Mouse (Mus musculus): ENCODE data around the gene Frmd8. TPM values are rescaled to one million over a fixed set of nuclear protein-coding genes. Genes with fewer than 3 reads are reported as not detected.
A peak's percentile ranks its signal among the peaks of the same experiment; 100 is the strongest.

Gene Frmd8
- total RNA-seq, 1 experiment, result 35.7 TPM

DNA sequence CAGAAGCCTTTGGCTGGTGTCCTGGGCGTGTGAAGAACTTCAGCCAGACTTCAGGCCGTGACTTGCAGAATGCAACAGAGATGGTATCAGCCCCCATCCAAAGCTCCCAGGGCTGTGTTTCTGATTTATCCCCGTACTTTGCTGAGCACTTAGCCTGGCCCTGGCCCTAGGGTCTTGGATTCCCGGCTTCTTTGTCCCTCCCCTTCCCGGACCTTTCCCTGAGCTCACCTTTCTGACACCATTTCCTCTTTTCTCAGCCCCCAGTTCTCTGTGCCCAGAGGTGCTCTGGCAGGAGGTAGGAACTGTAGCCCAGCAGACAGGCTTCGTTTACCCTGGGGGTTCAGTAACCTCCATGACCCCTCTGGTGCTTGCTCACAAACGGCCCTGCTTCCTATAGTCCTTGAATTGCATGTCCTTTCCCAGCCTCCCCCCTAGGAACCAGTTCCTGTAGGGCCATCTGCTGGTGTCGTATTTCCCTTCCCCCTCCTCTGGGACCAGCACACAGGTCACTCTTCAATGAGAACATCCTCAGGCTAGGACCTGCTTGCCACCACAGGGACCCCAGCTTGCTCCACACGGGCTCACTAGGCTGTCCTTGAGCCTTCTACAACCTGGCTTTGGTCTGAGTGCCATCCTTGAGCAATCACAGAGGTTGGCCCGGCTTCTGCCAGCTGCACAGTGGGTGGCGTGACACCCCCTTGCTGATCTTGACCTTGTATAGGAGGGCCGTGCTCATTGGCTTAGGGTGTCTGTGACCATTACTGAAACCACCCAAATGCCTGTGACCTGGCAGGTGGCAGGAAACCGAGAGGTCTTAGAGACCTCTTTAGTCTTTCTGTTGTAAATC lies 26.0 kb downstream of the Frmd8 start:
- in situ Hi-C loops (cut with MboI; ENCODE audit: low sequenced_read_pairs in 2 of 2, unreplicated experiment in 2 of 2), result loop anchor here in 1 of 2 experiments (10.0 kb wide), 1 partner anchor 54 kb away; no protein-coding TSS in a partner anchor
- H3K9ac ChIP-seq (ENCODE audit: insufficient read depth, low read depth, low read length, poor library complexity, severe bottlenecking), result peak overlapping the region; percentile 85
- DNase-seq (ENCODE audit: low read depth, low spot score), result no peak
- peak overlapping the region; percentile 100 for H3K27ac ChIP-seq (ENCODE audit: insufficient read depth, low read depth, low read length, poor library complexity, severe bottlenecking)
- H3K4me1 ChIP-seq (ENCODE audit: control insufficient read depth in 2 of 2, insufficient read depth in 2 of 2, low read length in 2 of 2, poor library complexity in 1 of 2), result peaks cover 0 to 34% of the 10 kb centered on the region in 2 experiments; a peak in 2 of 4 replicates
- no peaks in the 10 kb centered on the region for H3K9me3 ChIP-seq (ENCODE audit: control insufficient read depth, insufficient read depth, low read depth, low read length)
- TF ChIP-seq ZNF384 (IDR thresholded peaks at IDR 0.05; ENCODE audit: low read depth, low read length), result no peak
- no peak for TF ChIP-seq ZC3H11A (IDR thresholded peaks at IDR 0.05; ENCODE audit: borderline replicate concordance, low read depth, low read length)
- TF ChIP-seq HCFC1 (IDR thresholded peaks at IDR 0.05; ENCODE audit: borderline replicate concordance, insufficient read depth, low read length), result no peak
- no peak for TF ChIP-seq CHD2 (IDR thresholded peaks at IDR 0.05; ENCODE audit: low read depth, low read length)
- TF ChIP-seq MAFK (IDR thresholded peaks at IDR 0.05; ENCODE audit: insufficient read depth, low read depth, low read length), result no peak
- peaks cover 17% of the 10 kb centered on the region; the same call in 1 of the 2 replicates for H3K36me3 ChIP-seq (ENCODE audit: control insufficient read depth, insufficient read depth, low read length, poor library complexity, severe bottlenecking)
- peak overlapping the region; percentile 23 to 62 for H3K4me3 ChIP-seq (ENCODE audit: insufficient read depth in 1 of 2, low read depth in 1 of 2, low read length in 2 of 2, poor library complexity in 1 of 2, severe bottlenecking in 1 of 2)

DNA sequence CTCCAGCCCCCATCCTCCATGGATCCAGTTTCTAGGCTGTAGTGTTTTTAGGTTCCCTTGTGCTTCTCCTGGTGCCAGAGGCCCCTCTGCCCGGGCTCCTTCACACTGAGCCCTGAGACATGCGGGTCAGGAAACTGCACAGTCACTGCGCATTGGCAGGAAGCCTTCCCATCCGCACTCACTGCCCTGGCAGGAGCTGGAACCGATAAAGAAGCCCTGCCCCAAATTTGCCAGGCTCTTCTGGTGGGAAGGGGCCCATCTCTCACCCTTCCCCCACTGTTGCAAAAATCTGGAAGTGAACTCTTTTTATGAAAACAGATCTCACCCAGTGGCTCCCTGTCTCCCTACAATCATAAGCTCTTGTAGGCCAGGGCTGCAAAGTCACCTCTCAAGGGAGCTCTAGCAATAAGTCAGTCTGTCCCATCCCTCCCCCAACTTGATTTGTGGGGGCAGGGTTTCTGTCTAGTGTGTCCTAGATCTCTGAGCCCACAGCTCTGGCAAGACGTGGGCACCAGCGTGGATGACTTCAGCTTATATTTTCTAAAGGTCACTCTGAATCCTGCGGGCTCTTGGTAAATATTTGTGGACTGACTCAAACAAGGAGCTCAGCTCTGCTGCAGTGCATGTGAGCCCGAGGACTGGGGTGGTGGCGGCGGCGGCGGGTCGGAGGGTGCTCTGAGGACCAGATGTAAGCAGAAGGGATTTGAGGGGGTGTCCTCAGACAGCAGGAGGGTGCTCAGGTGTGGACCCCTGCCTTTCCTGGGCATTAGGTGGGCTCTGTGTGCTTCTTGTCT lies 26.8 kb downstream of the Frmd8 start:
- Histone ChIP-seq H3K4me3 (ENCODE audit: insufficient read depth in 1 of 2, low read depth in 1 of 2, low read length in 2 of 2, poor library complexity in 1 of 2, severe bottlenecking in 1 of 2) (peak overlapping the region; percentile 23 to 62), H3K27ac (ENCODE audit: insufficient read depth, low read depth, low read length, poor library complexity, severe bottlenecking) (peak overlapping the region; percentile 100), H3K9me3 (ENCODE audit: control insufficient read depth, insufficient read depth, low read depth, low read length) (no peaks in the 10 kb centered on the region), H3K4me1 (ENCODE audit: control insufficient read depth in 2 of 2, insufficient read depth in 2 of 2, low read length in 2 of 2, poor library complexity in 1 of 2) (peaks cover 0 to 34% of the 10 kb centered on the region in 2 experiments; a peak in 2 of 4 replicates), H3K36me3 (ENCODE audit: control insufficient read depth, insufficient read depth, low read length, poor library complexity, severe bottlenecking) (peaks cover 23% of the 10 kb centered on the region; the same call in 1 of the 2 replicates), H3K9ac (ENCODE audit: insufficient read depth, low read depth, low read length, poor library complexity, severe bottlenecking) (peak overlapping the region; percentile 85)
- no peak for DNase-seq (ENCODE audit: low read depth, low spot score)
- TF ChIP-seq ZNF384 (IDR thresholded peaks at IDR 0.05; ENCODE audit: low read depth, low read length), result no peak
- peak; percentile 72 for TF ChIP-seq MAFK (IDR thresholded peaks at IDR 0.05; ENCODE audit: insufficient read depth, low read depth, low read length)
- in situ Hi-C loops (cut with MboI; ENCODE audit: low sequenced_read_pairs in 2 of 2, unreplicated experiment in 2 of 2), result loop anchor here in 1 of 2 experiments (10.0 kb wide), 1 partner anchor 53 kb away; no protein-coding TSS in a partner anchor

DNA sequence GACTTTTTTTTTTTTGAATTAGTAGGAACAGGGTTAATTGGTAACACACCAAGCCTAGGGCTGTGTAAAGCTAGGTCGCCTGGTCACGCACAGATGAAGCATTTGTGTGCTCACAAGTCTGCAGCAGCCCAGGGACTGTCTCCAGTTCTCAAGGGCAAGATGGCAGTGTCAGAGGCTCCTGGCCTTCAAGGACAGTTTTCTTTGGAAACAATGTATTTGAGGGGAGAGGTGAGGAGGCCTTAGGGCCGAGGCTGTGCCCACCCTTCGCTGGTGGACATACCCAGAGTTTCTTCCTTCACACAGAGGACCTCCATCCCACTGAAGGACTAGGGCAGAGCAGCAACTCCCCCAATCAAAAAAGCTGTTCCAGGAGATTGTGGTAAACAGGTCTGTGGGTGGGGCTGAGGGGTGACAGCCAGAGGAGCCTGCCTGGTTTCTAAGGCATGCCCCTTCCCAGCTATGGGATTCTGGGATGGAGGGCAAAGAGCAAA lies 27.7 kb downstream of the Frmd8 start:
- Histone ChIP-seq H3K36me3 (ENCODE audit: control insufficient read depth, insufficient read depth, low read length, poor library complexity, severe bottlenecking) (peaks cover 15% of the 10 kb centered on the region; the same call in 1 of the 2 replicates), H3K4me3 (ENCODE audit: insufficient read depth in 1 of 2, low read depth in 1 of 2, low read length in 2 of 2, poor library complexity in 1 of 2, severe bottlenecking in 1 of 2) (peak overlapping the region; percentile 2 to 11; a peak in 1 of 4 replicates), H3K9me3 (ENCODE audit: control insufficient read depth, insufficient read depth, low read depth, low read length) (no peaks in the 10 kb centered on the region), H3K9ac (ENCODE audit: insufficient read depth, low read depth, low read length, poor library complexity, severe bottlenecking) (peak overlapping the region; percentile 85), H3K4me1 (ENCODE audit: control insufficient read depth in 2 of 2, insufficient read depth in 2 of 2, low read length in 2 of 2, poor library complexity in 1 of 2) (peaks cover 0 to 32% of the 10 kb centered on the region in 2 experiments; a peak in 2 of 4 replicates), H3K27ac (ENCODE audit: insufficient read depth, low read depth, low read length, poor library complexity, severe bottlenecking) (peak overlapping the region; percentile 100)
- TF ChIP-seq ZNF384 (IDR thresholded peaks at IDR 0.05; ENCODE audit: low read depth, low read length) (no peak), ZC3H11A (IDR thresholded peaks at IDR 0.05; ENCODE audit: borderline replicate concordance, low read depth, low read length) (no peak), MAFK (IDR thresholded peaks at IDR 0.05; ENCODE audit: insufficient read depth, low read depth, low read length) (no peak), HCFC1 (IDR thresholded peaks at IDR 0.05; ENCODE audit: borderline replicate concordance, insufficient read depth, low read length) (no peak), CHD2 (IDR thresholded peaks at IDR 0.05; ENCODE audit: low read depth, low read length) (no peak)
- in situ Hi-C loops (cut with MboI; ENCODE audit: low sequenced_read_pairs in 2 of 2, unreplicated experiment in 2 of 2), result loop anchor here in 1 of 2 experiments (10.0 kb wide), 1 partner anchor 53 kb away; no protein-coding TSS in a partner anchor
- no peak for DNase-seq (ENCODE audit: low read depth, low spot score)

DNA sequence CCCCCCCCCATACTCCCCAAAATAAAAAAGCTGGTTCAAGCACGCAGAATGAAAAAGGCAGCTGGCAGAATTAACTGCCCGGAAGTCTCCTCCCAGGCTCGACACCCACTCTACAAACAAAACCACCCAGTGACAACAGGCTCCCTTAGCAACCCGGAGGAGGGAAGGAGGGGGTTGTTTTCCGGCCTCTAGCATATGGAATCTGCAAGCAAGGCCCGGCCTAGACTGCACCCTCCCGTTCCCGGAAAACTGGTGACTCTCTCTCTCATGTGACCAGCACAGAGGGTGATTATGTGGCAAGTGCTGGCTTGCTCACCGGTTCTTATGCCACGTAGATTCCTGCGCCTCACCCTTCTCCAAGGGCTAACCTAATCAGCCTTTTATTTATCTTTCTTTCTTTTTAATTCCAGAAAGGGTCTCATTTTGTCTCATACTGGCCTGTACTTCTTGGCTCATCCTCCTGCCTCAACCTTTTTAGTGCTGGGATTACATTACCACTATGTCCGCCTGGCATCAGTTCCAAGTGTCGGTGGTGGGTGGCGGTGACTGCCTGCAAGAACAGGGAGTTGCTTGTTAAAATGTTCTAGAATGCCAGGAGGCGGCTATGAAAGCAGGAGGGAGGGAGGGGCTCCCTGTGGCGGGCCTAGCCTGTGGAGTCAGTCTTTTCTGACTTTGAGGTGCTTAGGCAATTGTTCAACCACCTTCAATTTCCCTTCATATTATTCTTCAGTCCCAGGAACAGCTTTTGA lies 28.3 kb downstream of the Frmd8 start:
- Histone ChIP-seq H3K27ac (ENCODE audit: insufficient read depth, low read depth, low read length, poor library complexity, severe bottlenecking) (peak overlapping the region; percentile 100), H3K4me3 (ENCODE audit: insufficient read depth in 1 of 2, low read depth in 1 of 2, low read length in 2 of 2, poor library complexity in 1 of 2, severe bottlenecking in 1 of 2) (peak overlapping the region; percentile 11 to 52), H3K9me3 (ENCODE audit: control insufficient read depth, insufficient read depth, low read depth, low read length) (no peaks in the 10 kb centered on the region), H3K4me1 (ENCODE audit: control insufficient read depth in 2 of 2, insufficient read depth in 2 of 2, low read length in 2 of 2, poor library complexity in 1 of 2) (peaks cover 0 to 27% of the 10 kb centered on the region in 2 experiments; a peak in 2 of 4 replicates), H3K9ac (ENCODE audit: insufficient read depth, low read depth, low read length, poor library complexity, severe bottlenecking) (peak overlapping the region; percentile 85), H3K36me3 (ENCODE audit: control insufficient read depth, insufficient read depth, low read length, poor library complexity, severe bottlenecking) (peaks cover 9% of the 10 kb centered on the region; the same call in 1 of the 2 replicates)
- no peak for TF ChIP-seq MAFK (IDR thresholded peaks at IDR 0.05; ENCODE audit: insufficient read depth, low read depth, low read length)
- peak; percentile 52; the same call in 1 of the 2 replicates for TF ChIP-seq HCFC1 (IDR thresholded peaks at IDR 0.05; ENCODE audit: borderline replicate concordance, insufficient read depth, low read length)
- no peak for TF ChIP-seq ZC3H11A (IDR thresholded peaks at IDR 0.05; ENCODE audit: borderline replicate concordance, low read depth, low read length)
- TF ChIP-seq ZNF384 (IDR thresholded peaks at IDR 0.05; ENCODE audit: low read depth, low read length), result peak; percentile 63; the same call in 1 of the 2 replicates
- 0 out of 2 replicates have a peak, but pooled peaks have one; percentile 7 for TF ChIP-seq CHD2 (IDR thresholded peaks at IDR 0.05; ENCODE audit: low read depth, low read length)
- peak; percentile 93 for DNase-seq (ENCODE audit: low read depth, low spot score)
- in situ Hi-C loops (cut with MboI; ENCODE audit: low sequenced_read_pairs in 2 of 2, unreplicated experiment in 2 of 2), result loop anchor here in 1 of 2 experiments (10.0 kb wide), 1 partner anchor 52 kb away; no protein-coding TSS in a partner anchor
